ENCODE assay signal across 32 mouse cellular contexts in the genomic region with DNA sequence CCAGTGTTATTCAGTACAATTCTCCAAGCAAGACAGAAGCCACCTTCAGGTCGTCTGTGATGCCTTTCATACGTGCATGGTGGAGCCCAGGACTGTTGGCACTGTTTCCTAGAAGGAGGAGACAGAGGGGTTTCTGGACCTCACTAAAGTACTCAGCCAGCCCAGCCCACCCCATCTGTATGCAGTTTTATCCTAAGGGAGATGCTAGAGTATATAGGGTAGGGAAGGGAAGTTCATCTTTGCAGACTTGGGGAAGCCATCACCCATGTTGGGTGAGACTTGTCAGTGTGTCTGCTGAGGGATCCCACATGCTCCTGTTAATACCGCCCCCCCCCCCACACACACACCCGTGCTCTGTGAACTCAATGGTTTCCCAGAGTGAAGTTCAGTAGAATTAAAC. TPM values are rescaled to one million over a fixed set of nuclear protein-coding genes. Genes with fewer than 3 reads are reported as not detected.
DNase-seq lines count a peak whose midpoint lies in the region; ATAC-seq and TF ChIP-seq lines count a peak whose summit lies in the region.
"Had no signal": no experiment of that assay in that cellular context is flagged by ENCODE, and none has a peak within 500 bp of the region (broad histone marks: within the 10 kb centered on the region; RNA-seq: fewer than 3 reads in every experiment).

No protein-coding gene starts in this region.

- H3K9ac ChIP-seq in stomach, embryonic 15.5 days: no peak overlapping the region
- H3K9ac ChIP-seq in stomach, postnatal 0 days (ENCODE audit: low read length): no peak overlapping the region
- no peak overlapping the region for H3K9ac ChIP-seq in liver, embryonic 12.5 days
- H3K9ac ChIP-seq: embryonic facial prominence, embryonic 13.5 days; forebrain, embryonic 12.5 days; forebrain, embryonic 15.5 days; heart, embryonic 13.5 days; hindbrain, embryonic 14.5 days had no signal

- no peak overlapping the region for H3K4me3 ChIP-seq in layer of hippocampus, adult 2 months
- no peak overlapping the region for H3K4me3 ChIP-seq in stomach, embryonic 15.5 days (replicated peaks)
- no peak overlapping the region for H3K4me3 ChIP-seq in stomach, postnatal 0 days (ENCODE audit: low read depth, low read length)
- no peak overlapping the region for H3K4me3 ChIP-seq in liver, embryonic 12.5 days
- H3K4me3 ChIP-seq: embryonic facial prominence, embryonic 10.5 days; embryonic facial prominence, embryonic 13.5 days; erythroblast, embryonic 14.5 days; forebrain, embryonic 12.5 days; forebrain, embryonic 15.5 days; heart, embryonic 13.5 days had no signal

- no peak for TF ChIP-seq CTCF in layer of hippocampus, adult 2 months (conservative IDR thresholded peaks at IDR 0.05)
- TF ChIP-seq CTCF in stomach, postnatal 0 days (IDR thresholded peaks at IDR 0.05; ENCODE audit: low read depth): no peak

- no peaks in the 10 kb centered on the region for H3K4me1 ChIP-seq in stomach, embryonic 15.5 days
- no peaks in the 10 kb centered on the region for H3K4me1 ChIP-seq in stomach, postnatal 0 days (replicated peaks; ENCODE audit: control insufficient read depth, insufficient read depth)
- H3K4me1 ChIP-seq in liver, embryonic 12.5 days: no peaks in the 10 kb centered on the region
- H3K4me1 ChIP-seq: embryonic facial prominence, embryonic 10.5 days; embryonic facial prominence, embryonic 13.5 days; forebrain, embryonic 12.5 days; forebrain, embryonic 15.5 days had no signal

- ATAC-seq in stomach, embryonic 15.5 days (ENCODE audit: insufficient read depth, low FRiP score, low read depth): no peak
- ATAC-seq in stomach, postnatal 0 days (ENCODE audit: low FRiP score, low TSS enrichment): no peak
- no peak for ATAC-seq in liver, embryonic 12.5 days
- ATAC-seq: activated CD4-positive, CD25-positive, alpha-beta regulatory T cell, adult 4 months; forebrain, embryonic 15.5 days had no signal

- H3K27me3 ChIP-seq in stomach, embryonic 15.5 days (replicated peaks): no peaks in the 10 kb centered on the region
- no peaks in the 10 kb centered on the region for H3K27me3 ChIP-seq in stomach, postnatal 0 days (ENCODE audit: control insufficient read depth, insufficient read depth, low read length)
- no peaks in the 10 kb centered on the region for H3K27me3 ChIP-seq in liver, embryonic 12.5 days (replicated peaks)
- H3K27me3 ChIP-seq: embryonic facial prominence, embryonic 13.5 days; forebrain, embryonic 12.5 days; forebrain, embryonic 15.5 days; heart, embryonic 13.5 days had no signal

- no peaks in the 10 kb centered on the region for H3K9me3 ChIP-seq in stomach, embryonic 15.5 days
- H3K9me3 ChIP-seq in stomach, postnatal 0 days (ENCODE audit: control insufficient read depth, low read length): no peaks in the 10 kb centered on the region
- no peaks in the 10 kb centered on the region for H3K9me3 ChIP-seq in liver, embryonic 12.5 days (replicated peaks)
- H3K9me3 ChIP-seq: embryonic facial prominence, embryonic 10.5 days; embryonic facial prominence, embryonic 13.5 days; forebrain, embryonic 12.5 days; forebrain, embryonic 15.5 days; heart, embryonic 13.5 days had no signal

- peak; percentile 77 for DNase-seq in heart, adult 11 months
- DNase-seq in heart, adult 18-20 months: no peak
- DNase-seq in layer of hippocampus, adult 2 months (ENCODE audit: low spot score in 2 of 2): no peak
- DNase-seq in layer of hippocampus, postnatal 10 days (ENCODE audit: low spot score in 2 of 2): no peak
- no peak for DNase-seq in stomach, postnatal 0 days (ENCODE audit: low spot score)
- DNase-seq: adrenal gland, adult 8-10 months; adrenal gland, postnatal 25 days; cerebellum, adult 11-12 months; cerebellum, adult 8-10 months; cerebellum, postnatal 10 days; cerebellum, postnatal 36 days; embryo, embryonic 11 days; gastrocnemius, postnatal 25 days; heart, postnatal 14 days; heart, postnatal 4 days had no signal

- H3K4me2 ChIP-seq in stomach, embryonic 15.5 days: no peak overlapping the region
- H3K4me2 ChIP-seq in stomach, postnatal 0 days (replicated peaks; ENCODE audit: low read depth): no peak overlapping the region
- no peak overlapping the region for H3K4me2 ChIP-seq in liver, embryonic 12.5 days
- H3K4me2 ChIP-seq: embryonic facial prominence, embryonic 13.5 days; forebrain, embryonic 12.5 days; forebrain, embryonic 15.5 days; heart, embryonic 13.5 days; hindbrain, embryonic 14.5 days had no signal

- WGBS in stomach, embryonic 15.5 days: 38% methylated on average over 4 of the region's 4 CpGs
- 30% methylated on average over 4 of the region's 4 CpGs for WGBS in stomach, postnatal 0 days
- 51% methylated on average over 4 of the region's 4 CpGs for WGBS in liver, embryonic 12.5 days (ENCODE audit: insufficient replicate concordance)

- no peak for TF ChIP-seq EP300 in stomach, postnatal 0 days (optimal IDR thresholded peaks at IDR 0.05)

- peak overlapping the region; percentile 32; the same call in 1 of the 2 replicates for H3K27ac ChIP-seq in layer of hippocampus, adult 2 months
- H3K27ac ChIP-seq in stomach, embryonic 15.5 days: peak overlapping the region; percentile 48; the same call in 1 of the 2 replicates
- no peak overlapping the region for H3K27ac ChIP-seq in stomach, postnatal 0 days (replicated peaks)
- H3K27ac ChIP-seq in liver, embryonic 12.5 days: no peak overlapping the region
- H3K27ac ChIP-seq: embryonic facial prominence, embryonic 10.5 days; embryonic facial prominence, embryonic 13.5 days; forebrain, embryonic 12.5 days; forebrain, embryonic 15.5 days; heart, embryonic 13.5 days; hindbrain, embryonic 14.5 days had no signal

- H3K36me3 ChIP-seq in stomach, embryonic 15.5 days: no peaks in the 10 kb centered on the region
- no peaks in the 10 kb centered on the region for H3K36me3 ChIP-seq in stomach, postnatal 0 days (ENCODE audit: control insufficient read depth, insufficient read depth, low read length)
- no peaks in the 10 kb centered on the region for H3K36me3 ChIP-seq in liver, embryonic 12.5 days
- H3K36me3 ChIP-seq: embryonic facial prominence, embryonic 10.5 days; embryonic facial prominence, embryonic 13.5 days; forebrain, embryonic 12.5 days; forebrain, embryonic 15.5 days; heart, embryonic 13.5 days had no signal

RNA-seq across cellular contexts. Expression of a gene that starts 13.1 kb away (rescaled TPM):
- not detected for total RNA-seq in heart, adult 18-20 months (2021)
- total RNA-seq in layer of hippocampus, adult 2 months (2021): under 1 TPM; 0.23 to 0.34 TPM
- total RNA-seq in layer of hippocampus, postnatal 10 days (2021): under 1 TPM in 1 of 2 experiments, not detected in 1; 0.16 TPM
- polyA plus RNA-seq in stomach, embryonic 15.5 days (2015; fragmentation: Nextera tagmentation; extraction: Ambion mirVana): not detected in 2 replicates
- polyA plus RNA-seq in stomach, postnatal 0 days (2015; fragmentation: Nextera tagmentation; extraction: Ambion mirVana): not detected in 2 replicates
- not detected in 2 replicates for polyA plus RNA-seq in liver, embryonic 12.5 days (2016; fragmentation: Nextera tagmentation; extraction: Ambion mirVana)
- total RNA-seq: adrenal gland, adult 8-10 months; adrenal gland, postnatal 25 days; ES-E14; gastrocnemius, adult 8-10 months; gastrocnemius, postnatal 25 days; heart, adult 8-10 months; heart, postnatal 14 days; heart, postnatal 4 days had no signal
- polyA plus RNA-seq: activated CD4-positive, CD25-positive, alpha-beta regulatory T cell, adult 4 months; brain, embryonic 14.5 days; cortical plate, adult 2 months; embryonic facial prominence, embryonic 10.5 days; embryonic facial prominence, embryonic 13.5 days; erythroblast, embryonic 14.5 days; forebrain, embryonic 12.5 days; forebrain, embryonic 15.5 days; heart, embryonic 13.5 days; heart, embryonic 16.5 days; hindbrain, embryonic 11.5 days; hindbrain, embryonic 14.5 days had no signal

RNA-seq across cellular contexts. Expression of a gene that starts 27.8 kb away (rescaled TPM):
- under 1 TPM; 0.37 to 0.57 TPM for total RNA-seq in heart, adult 18-20 months (2021)
- 100 to 1,000 TPM; 127 to 135 TPM for total RNA-seq in layer of hippocampus, adult 2 months (2021)
- total RNA-seq in layer of hippocampus, postnatal 10 days (2021): 100 to 1,000 TPM in 1 of 2 experiments, 10 to 100 TPM in 1; 94.1 to 100 TPM
- polyA plus RNA-seq in stomach, embryonic 15.5 days (2015; fragmentation: Nextera tagmentation; extraction: Ambion mirVana): 13.7 and 17.8 TPM in 2 replicates
- polyA plus RNA-seq in stomach, postnatal 0 days (2015; fragmentation: Nextera tagmentation; extraction: Ambion mirVana): 8.2 and 9.8 TPM in 2 replicates
- 3.1 and 3.5 TPM in 2 replicates for polyA plus RNA-seq in liver, embryonic 12.5 days (2016; fragmentation: Nextera tagmentation; extraction: Ambion mirVana)
- polyA plus RNA-seq: erythroblast, embryonic 14.5 days had no signal

Comparison
In these comparisons a context has a peak if more than half of its experiments do, and no peak if none do; other contexts are left out.
1. H3K27ac ChIP-seq: peak in layer of hippocampus, adult 2 months (single experiment) and stomach, embryonic 15.5 days (single experiment); none in stomach, postnatal 0 days (single experiment) and liver, embryonic 12.5 days (single experiment).
2. RNA of a gene that starts 27.8 kb away (total RNA-seq): 127 to 135 TPM in layer of hippocampus, adult 2 months and 94.1 to 100 TPM in layer of hippocampus, postnatal 10 days; 0.37 to 0.57 TPM in heart, adult 18-20 months; every median in the first group is over 10 times any median in the second.